Mouse (Mus musculus): ENCODE measurements at regions not wholly inside any gene's neighbourhood (a gene's known extent, or its start where the extent isn't known, plus 50 kb on each side); places are given as distances from the start of the nearest gene placed in this dataset.

- no peaks in the 10 kb centered on the region for H3K9me3 ChIP-seq (replicated peaks)
- H3K27me3 ChIP-seq = no peaks in the 10 kb centered on the region
- H3K4me1 ChIP-seq (replicated peaks) = 0 out of 2 replicates have a peak, but pooled peaks cover 2% of the 10 kb centered on the region
- H3K36me3 ChIP-seq = no peaks in the 10 kb centered on the region
- H3K4me2 ChIP-seq = no peak overlapping the region
- ATAC-seq (replicated peaks; ENCODE audit: insufficient number of reproducible peaks, insufficient read depth, low FRiP score, low read depth) = 0 out of 2 replicates have a peak, but pooled peaks have one; percentile 27
- no peak overlapping the region for H3K27ac ChIP-seq
- no peak overlapping the region for H3K4me3 ChIP-seq
- 54% methylated on average over 4 of the region's 4 CpGs for WGBS
- H3K9ac ChIP-seq = no peak overlapping the region
Measured at GRCm38 (mm10) chr14:103919380-103919779, 75.2 kb upstream of the Ednrb start.

GRCm38 (mm10) chr14:103913453-103913852, 69.3 kb upstream of the Ednrb start:
- Histone ChIP-seq H3K27ac (no peak overlapping the region), H3K4me2 (no peak overlapping the region), H3K4me3 (no peak overlapping the region), H3K36me3 (no peaks in the 10 kb centered on the region), H3K4me1 (replicated peaks) (no peaks in the 10 kb centered on the region), H3K9me3 (replicated peaks) (no peaks in the 10 kb centered on the region), H3K27me3 (no peaks in the 10 kb centered on the region), H3K9ac (no peak overlapping the region)
- WGBS = 89% methylated on average over 4 of the region's 4 CpGs
- no peak for ATAC-seq (replicated peaks; ENCODE audit: insufficient number of reproducible peaks, insufficient read depth, low FRiP score, low read depth)

- Histone ChIP-seq H3K4me3 (no peak overlapping the region), H3K4me2 (no peak overlapping the region), H3K9ac (no peak overlapping the region), H3K9me3 (replicated peaks) (no peaks in the 10 kb centered on the region), H3K27ac (no peak overlapping the region), H3K36me3 (no peaks in the 10 kb centered on the region), H3K4me1 (replicated peaks) (no peaks in the 10 kb centered on the region), H3K27me3 (no peaks in the 10 kb centered on the region)
- ATAC-seq (replicated peaks; ENCODE audit: insufficient number of reproducible peaks, insufficient read depth, low FRiP score, low read depth) = no peak
- WGBS = 80% methylated on average over 4 of the region's 4 CpGs
Measured at GRCm38 (mm10) chr14:103911707-103912106, 67.5 kb upstream of the Ednrb start.

- H3K9me3 ChIP-seq (replicated peaks) = no peaks in the 10 kb centered on the region
- 87% methylated on average over 1 of the region's 1 CpGs for WGBS
- no peak overlapping the region for H3K9ac ChIP-seq
- no peaks in the 10 kb centered on the region for H3K27me3 ChIP-seq
- H3K27ac ChIP-seq = no peak overlapping the region
- H3K4me1 ChIP-seq (replicated peaks) = no peaks in the 10 kb centered on the region
- no peak overlapping the region for H3K4me2 ChIP-seq
- no peak for ATAC-seq (replicated peaks; ENCODE audit: insufficient number of reproducible peaks, insufficient read depth, low FRiP score, low read depth)
- no peak overlapping the region for H3K4me3 ChIP-seq
- H3K36me3 ChIP-seq = no peaks in the 10 kb centered on the region
Measured at GRCm38 (mm10) chr14:103911280-103911679, 67.1 kb upstream of the Ednrb start.

DNA sequence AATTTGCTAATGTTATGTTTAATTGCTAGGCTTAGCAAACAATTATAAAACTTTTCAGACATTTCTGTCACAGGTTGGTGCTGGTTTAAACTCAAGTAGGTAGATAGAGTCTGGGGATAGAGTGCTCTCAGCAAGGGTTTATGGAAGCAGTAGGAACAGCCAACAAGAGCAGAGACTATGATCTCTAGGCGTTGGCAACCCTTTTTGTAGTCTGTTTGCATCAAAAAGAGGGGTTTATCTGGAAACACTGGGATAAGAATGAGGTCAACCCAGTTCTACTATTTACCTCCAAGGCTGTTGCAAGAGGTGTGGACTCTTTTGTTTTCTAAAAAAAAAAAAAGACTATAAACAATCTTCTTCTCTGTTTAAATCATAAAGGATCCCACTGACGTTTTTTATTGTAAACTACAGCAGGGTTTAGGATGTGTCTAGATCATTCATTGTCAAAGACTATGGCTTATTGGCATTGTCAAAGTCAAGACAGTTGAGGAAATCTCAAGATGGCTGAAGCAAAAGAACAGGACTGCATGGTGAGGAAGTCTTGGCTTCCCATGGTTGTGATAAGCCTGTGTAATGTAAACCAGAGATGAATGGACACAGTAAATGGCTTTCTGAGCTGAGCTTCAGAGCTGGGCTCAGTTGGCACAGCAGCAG, 62.3 kb upstream of the Ednrb start:
- WGBS = 36% methylated on average over 2 of the region's 2 CpGs
- Histone ChIP-seq H3K27ac (no peak overlapping the region), H3K4me1 (replicated peaks) (no peaks in the 10 kb centered on the region), H3K27me3 (no peaks in the 10 kb centered on the region), H3K9ac (no peak overlapping the region), H3K9me3 (replicated peaks) (no peaks in the 10 kb centered on the region), H3K4me3 (no peak overlapping the region), H3K36me3 (no peaks in the 10 kb centered on the region), H3K4me2 (no peak overlapping the region)
- ATAC-seq (replicated peaks; ENCODE audit: insufficient number of reproducible peaks, insufficient read depth, low FRiP score, low read depth) = no peak

DNA sequence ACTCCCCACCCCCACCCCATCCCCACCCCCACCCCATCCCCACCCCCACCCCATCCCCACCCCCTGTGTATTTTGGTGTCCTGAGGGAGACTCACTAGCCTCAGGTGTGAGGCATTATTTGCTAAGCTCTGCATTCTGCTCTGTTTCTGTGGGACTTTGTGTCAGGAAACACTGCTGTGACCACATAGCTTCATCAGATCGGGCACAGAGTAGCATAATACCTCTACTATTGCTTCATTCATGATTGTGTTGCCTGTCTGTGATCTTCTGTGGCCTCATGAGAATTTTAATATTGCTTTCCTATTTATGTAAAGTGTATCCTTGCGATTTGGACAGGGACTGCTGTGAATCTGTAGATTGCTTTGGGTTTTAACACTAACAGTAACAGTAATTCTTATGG, 56.6 kb upstream of the Ednrb start:
- H3K9ac ChIP-seq = no peak overlapping the region
- 81% methylated on average over 2 of the region's 2 CpGs for WGBS
- H3K4me2 ChIP-seq = no peak overlapping the region
- H3K4me1 ChIP-seq (replicated peaks) = peaks cover 7% of the 10 kb centered on the region; the same call in 1 of the 2 replicates
- no peak overlapping the region for H3K4me3 ChIP-seq
- H3K9me3 ChIP-seq (replicated peaks) = no peaks in the 10 kb centered on the region
- no peaks in the 10 kb centered on the region for H3K36me3 ChIP-seq
- no peaks in the 10 kb centered on the region for H3K27me3 ChIP-seq
- ATAC-seq (replicated peaks; ENCODE audit: insufficient number of reproducible peaks, insufficient read depth, low FRiP score, low read depth) = no peak
- H3K27ac ChIP-seq = no peak overlapping the region

DNA sequence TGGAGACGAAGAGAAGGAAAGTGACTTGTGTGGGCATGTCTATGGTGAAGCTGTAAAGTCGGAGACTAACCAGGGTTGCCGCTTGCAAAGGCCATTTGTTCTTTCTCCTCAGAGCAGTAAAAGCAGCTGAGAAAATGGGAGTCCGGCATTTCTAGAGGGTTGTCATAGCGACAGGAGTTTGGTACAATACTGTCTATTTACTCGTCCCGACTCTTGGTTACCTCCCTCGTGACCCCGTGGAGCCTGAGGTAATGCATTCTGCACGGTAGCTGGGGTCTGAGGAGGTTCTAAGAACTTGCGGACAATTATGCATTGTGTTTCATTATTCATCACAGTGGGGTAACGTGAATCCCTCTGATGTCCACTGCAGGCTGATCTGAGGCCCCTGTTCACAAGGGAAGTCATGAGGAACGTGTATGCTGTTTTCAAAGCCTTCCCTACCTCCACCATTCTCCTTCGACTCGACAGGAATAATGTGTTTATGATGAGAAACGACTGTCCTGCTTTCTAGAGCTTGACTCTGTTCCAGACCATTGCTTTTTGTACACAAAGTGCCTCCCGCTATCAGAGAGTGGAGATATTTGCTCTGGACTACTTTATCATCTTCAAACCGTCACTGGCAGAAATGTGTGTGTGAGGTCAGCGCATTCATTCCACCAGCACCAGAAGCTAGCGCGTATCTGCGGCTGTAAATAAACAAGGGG, 55.1 kb upstream of the Ednrb start:
- H3K9me3 ChIP-seq (replicated peaks) = no peaks in the 10 kb centered on the region
- H3K27ac ChIP-seq = peak overlapping the region; percentile 38; the same call in 1 of the 2 replicates
- no peak overlapping the region for H3K9ac ChIP-seq
- H3K4me1 ChIP-seq (replicated peaks) = peaks cover 7% of the 10 kb centered on the region; the same call in 1 of the 2 replicates
- no peaks in the 10 kb centered on the region for H3K27me3 ChIP-seq
- ATAC-seq (replicated peaks; ENCODE audit: insufficient number of reproducible peaks, insufficient read depth, low FRiP score, low read depth) = no peak
- WGBS = 16% methylated on average over 22 of the region's 22 CpGs
- peak overlapping the region; percentile 38 for H3K4me3 ChIP-seq
- peak overlapping the region; percentile 64 for H3K4me2 ChIP-seq
- H3K36me3 ChIP-seq = no peaks in the 10 kb centered on the region

DNA sequence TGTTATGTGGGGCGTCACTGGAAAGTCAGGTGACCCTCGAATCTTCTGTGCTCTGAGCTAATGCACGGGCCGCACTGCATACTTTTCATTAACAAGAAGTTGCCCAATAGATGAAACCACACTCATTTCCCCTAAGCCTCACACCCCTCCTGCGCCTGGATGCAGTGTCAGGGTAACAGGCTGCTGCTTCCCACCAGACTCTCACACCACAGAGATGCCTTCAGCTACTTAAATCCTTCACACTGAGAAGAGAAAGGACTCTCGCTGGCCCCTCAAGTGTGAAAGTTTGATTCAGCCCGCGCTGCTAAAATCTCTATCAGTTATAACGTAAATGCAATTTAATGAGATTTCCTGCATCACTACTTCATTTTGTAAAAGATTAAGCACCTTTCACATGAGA, 54.5 kb upstream of the Ednrb start:
- H3K9me3 ChIP-seq (replicated peaks) = no peaks in the 10 kb centered on the region
- H3K4me1 ChIP-seq (replicated peaks) = peaks cover 7% of the 10 kb centered on the region; the same call in 1 of the 2 replicates
- no peak for ATAC-seq (replicated peaks; ENCODE audit: insufficient number of reproducible peaks, insufficient read depth, low FRiP score, low read depth)
- H3K27me3 ChIP-seq = no peaks in the 10 kb centered on the region
- H3K4me3 ChIP-seq = peak overlapping the region; percentile 38
- 0 out of 2 replicates have a peak overlapping the region, but pooled peaks have one; percentile 38 for H3K27ac ChIP-seq
- 35% methylated on average over 9 of the region's 9 CpGs for WGBS
- no peaks in the 10 kb centered on the region for H3K36me3 ChIP-seq
- H3K9ac ChIP-seq = no peak overlapping the region
- peak overlapping the region; percentile 64 for H3K4me2 ChIP-seq

DNA sequence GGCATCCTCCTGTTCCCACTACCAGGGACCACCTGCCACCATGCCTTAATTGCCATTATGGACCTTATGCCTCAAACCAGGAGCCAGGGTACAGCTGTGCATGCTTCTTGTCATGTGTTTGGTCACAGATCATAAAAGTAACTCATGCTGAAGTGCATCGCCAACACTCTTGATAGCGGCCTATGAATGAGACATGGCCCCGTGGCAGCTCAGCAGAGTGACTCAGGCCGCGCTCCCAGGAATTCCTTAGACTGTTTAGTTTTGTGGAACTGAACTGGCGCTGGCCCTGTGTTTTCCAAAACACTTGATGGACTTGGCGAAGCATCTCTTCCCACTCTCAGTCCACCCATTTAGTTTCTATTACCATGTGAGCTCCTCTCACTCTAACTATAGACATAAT, 51.1 kb upstream of the Ednrb start:
- Histone ChIP-seq H3K4me3 (no peak overlapping the region), H3K4me1 (replicated peaks) (peaks cover 7% of the 10 kb centered on the region; the same call in 1 of the 2 replicates), H3K4me2 (no peak overlapping the region), H3K9ac (no peak overlapping the region), H3K9me3 (replicated peaks) (no peaks in the 10 kb centered on the region), H3K27ac (no peak overlapping the region), H3K36me3 (no peaks in the 10 kb centered on the region), H3K27me3 (no peaks in the 10 kb centered on the region)
- 87% methylated on average over 7 of the region's 7 CpGs for WGBS
- ATAC-seq (replicated peaks; ENCODE audit: insufficient number of reproducible peaks, insufficient read depth, low FRiP score, low read depth) = no peak

Measured in heart, embryonic 15.5 days (tissue).